Mouse (Mus musculus) heart, adult 2 months (tissue): ENCODE results near the gene Stard3nl. TPM values are rescaled to one million over a fixed set of nuclear protein-coding genes. Genes with fewer than 3 reads are reported as not detected.

ENCODE experiments used
- DNase-seq, 2 experiments: peaks; one replicate each; pipeline ENCODE4 v3.0.0; 2021
- H3K27ac ChIP-seq: fragments of 200-600 bp; 2 replicates; pipeline ENCODE4 v1.8.1; 2022
- H3K27me3 ChIP-seq: fragments of 200-500 bp; 2 replicates; pipeline ENCODE4 v1.6.1; 2012; ENCODE audit warnings: mild to moderate bottlenecking, low read length, inconsistent platforms, mixed read lengths; ENCODE audit not compliant: control insufficient read depth, insufficient read depth
- H3K36me3 ChIP-seq: fragments of 200-500 bp; 2 replicates; pipeline ENCODE4 v1.6.1; 2012; ENCODE audit warnings: low read length, inconsistent platforms; ENCODE audit not compliant: control insufficient read depth, insufficient read depth
- H3K4me1 ChIP-seq: fragments of 200-500 bp; 2 replicates; pipeline ENCODE4 v1.6.1; 2011; ENCODE audit warnings: low read length; ENCODE audit not compliant: control insufficient read depth, insufficient read depth
- H3K4me3 ChIP-seq: fragments of 200-600 bp; 2 replicates; pipeline ENCODE4 v1.8.1; 2022
- H3K79me2 ChIP-seq: fragments of 200-500 bp; replicated peaks from 2 replicates; pipeline ENCODE4 v1.6.1; 2012; ENCODE audit warnings: mild to moderate bottlenecking, inconsistent platforms, low read length, moderate library complexity, mixed read lengths; ENCODE audit not compliant: control insufficient read depth, insufficient read depth
- H3K9ac ChIP-seq: fragments of 200-500 bp; 2 replicates; pipeline ENCODE4 v1.6.1; 2012; ENCODE audit warnings: low read depth, mild to moderate bottlenecking, control low read depth, inconsistent platforms, low read length, mixed read lengths
- CTCF ChIP-seq: fragments of 200-600 bp; IDR thresholded peaks from 2 replicates; pipeline ENCODE4 v1.8.1; 2022; ENCODE audit warnings: antibody characterized with exemption, mild to moderate bottlenecking, moderate library complexity
- EP300 ChIP-seq: fragments of 200-500 bp; IDR thresholded peaks from 2 replicates; pipeline ENCODE4 v1.6.1; 2011; ENCODE audit warnings: low read depth, low read length, control low read depth; ENCODE audit not compliant: insufficient read depth
- POLR2A ChIP-seq: fragments of 200-500 bp; IDR thresholded peaks from 2 replicates; pipeline ENCODE4 v1.6.1; 2011; ENCODE audit warnings: mild to moderate bottlenecking, low read depth, low read length, control low read depth; ENCODE audit not compliant: insufficient read depth
- WGBS: fragments of 180-500 bp; shearing (Covaris S2); methylation state at CpG from one replicate; pipeline ENCODE4 v1.1.7; 2018; 5-methylcytosine and 5-hydroxymethylcytosine counted together
- intact Hi-C: fragments of 180-260 bp; cut with DNase I; formaldehyde crosslinking; loops from one replicate; pipeline ENCODE4 v1.15.1; 2025
- polyA plus RNA-seq: library from polyadenylated mRNA; depleted of rRNA; stranded (reverse); fragments of >200 nt; gene quantifications from 2 replicates; pipeline ENCODE4 v1.2.3, GENCODE M21; 2012
- total RNA-seq, 2 experiments: library from RNA; stranded (reverse); gene quantifications; 2 replicates each; pipeline ENCODE4 v1.2.3; 2021

The Stard3nl gene
- total and polyA plus RNA-seq, 3 experiments, result 13.3 to 14.6 (median 14.6) TPM

- Histone ChIP-seq H3K79me2 (peaks cover 2% of the 10 kb centered on the region; the same call in 1 of the 2 replicates), H3K27me3 (no peaks in the 10 kb centered on the region), H3K4me3 (no peak overlapping the region), H3K27ac (no peak overlapping the region), H3K36me3 (peaks cover 2% of the 10 kb centered on the region), H3K9ac (no peak overlapping the region), H3K4me1 (peaks cover 2% of the 10 kb centered on the region)
- no peak for DNase-seq
- TF ChIP-seq EP300 (no peak), POLR2A (no peak), CTCF (no peak)
- intact Hi-C loops, result no loop called here
- WGBS, result 74% methylated on average over 4 of the region's 4 CpGs
Observed at GRCm38 (mm10) chr13:19390296-19390695, 5.3 kb downstream of the Stard3nl start.

- H3K79me2 ChIP-seq, result peaks cover 2% of the 10 kb centered on the region; the same call in 1 of the 2 replicates
- no peaks in the 10 kb centered on the region for H3K27me3 ChIP-seq
- no peak overlapping the region for H3K9ac ChIP-seq
- intact Hi-C loops, result no loop called here
- no peak overlapping the region for H3K4me3 ChIP-seq
- no peak overlapping the region for H3K27ac ChIP-seq
- TF ChIP-seq POLR2A (no peak), CTCF (no peak), EP300 (no peak)
- H3K4me1 ChIP-seq, result peaks cover 2% of the 10 kb centered on the region
- WGBS, result 60% methylated on average over 12 of the region's 12 CpGs
- no peak for DNase-seq
- peaks cover 2% of the 10 kb centered on the region for H3K36me3 ChIP-seq
Observed at GRCm38 (mm10) chr13:19389896-19390295, 5.7 kb downstream of the Stard3nl start.

GRCm38 (mm10) chr13:19389434-19389833 lies 6.2 kb downstream of the Stard3nl start:
- intact Hi-C loops, result no loop called here
- WGBS, result 79% methylated on average over 1 of the region's 1 CpGs
- Histone ChIP-seq H3K4me3 (no peak overlapping the region), H3K27me3 (no peaks in the 10 kb centered on the region), H3K9ac (no peak overlapping the region), H3K36me3 (peaks cover 2% of the 10 kb centered on the region), H3K4me1 (peaks cover 2% of the 10 kb centered on the region), H3K79me2 (peaks cover 2% of the 10 kb centered on the region; the same call in 1 of the 2 replicates), H3K27ac (no peak overlapping the region)
- no peak for DNase-seq
- TF ChIP-seq CTCF, result no peak
- TF ChIP-seq EP300, result no peak
- TF ChIP-seq POLR2A, result no peak

GRCm38 (mm10) chr13:19385226-19385625 lies 10.4 kb downstream of the Stard3nl start:
- TF ChIP-seq EP300, result no peak
- no peak for TF ChIP-seq POLR2A
- no peak for TF ChIP-seq CTCF
- Histone ChIP-seq H3K27ac (no peak overlapping the region), H3K79me2 (peaks cover 4% of the 10 kb centered on the region), H3K4me3 (no peak overlapping the region), H3K4me1 (peaks cover 2% of the 10 kb centered on the region), H3K36me3 (no peaks in the 10 kb centered on the region), H3K9ac (no peak overlapping the region), H3K27me3 (no peaks in the 10 kb centered on the region)
- intact Hi-C loops, result no loop called here
- 97% methylated on average over 4 of the region's 4 CpGs for WGBS
- no peak for DNase-seq

- Histone ChIP-seq H3K27me3 (no peaks in the 10 kb centered on the region), H3K9ac (no peak overlapping the region), H3K4me3 (no peak overlapping the region), H3K4me1 (no peaks in the 10 kb centered on the region), H3K79me2 (peaks cover 1% of the 10 kb centered on the region; the same call in 1 of the 2 replicates), H3K36me3 (no peaks in the 10 kb centered on the region), H3K27ac (no peak overlapping the region)
- DNase-seq, result no peak
- intact Hi-C loops, result no loop called here
- TF ChIP-seq CTCF, result no peak
- no peak for TF ChIP-seq POLR2A
- no peak for TF ChIP-seq EP300
- 75% methylated on average over 9 of the region's 9 CpGs for WGBS
Observed at GRCm38 (mm10) chr13:19381112-19381828, 14.3 kb downstream of the Stard3nl start.

GRCm38 (mm10) chr13:19379313-19379712 lies 16.3 kb downstream of the Stard3nl start:
- intact Hi-C loops, result no loop called here

More at GRCm38 (mm10) chr13:19379313-19379712, 16.3 kb downstream of the Stard3nl start:
- Histone ChIP-seq H3K27me3 (no peaks in the 10 kb centered on the region), H3K9ac (no peak overlapping the region), H3K4me1 (no peaks in the 10 kb centered on the region), H3K79me2 (peaks cover 1% of the 10 kb centered on the region; the same call in 1 of the 2 replicates), H3K27ac (no peak overlapping the region), H3K4me3 (no peak overlapping the region), H3K36me3 (no peaks in the 10 kb centered on the region; the same call in 1 of the 2 replicates)
- no peak for TF ChIP-seq EP300
- no peak for TF ChIP-seq CTCF
- TF ChIP-seq POLR2A, result no peak
- DNase-seq, result no peak
- WGBS, result 76% methylated on average over 6 of the region's 6 CpGs
